8 mouse cellular contexts compared by ENCODE assay signal in the genomic region with DNA sequence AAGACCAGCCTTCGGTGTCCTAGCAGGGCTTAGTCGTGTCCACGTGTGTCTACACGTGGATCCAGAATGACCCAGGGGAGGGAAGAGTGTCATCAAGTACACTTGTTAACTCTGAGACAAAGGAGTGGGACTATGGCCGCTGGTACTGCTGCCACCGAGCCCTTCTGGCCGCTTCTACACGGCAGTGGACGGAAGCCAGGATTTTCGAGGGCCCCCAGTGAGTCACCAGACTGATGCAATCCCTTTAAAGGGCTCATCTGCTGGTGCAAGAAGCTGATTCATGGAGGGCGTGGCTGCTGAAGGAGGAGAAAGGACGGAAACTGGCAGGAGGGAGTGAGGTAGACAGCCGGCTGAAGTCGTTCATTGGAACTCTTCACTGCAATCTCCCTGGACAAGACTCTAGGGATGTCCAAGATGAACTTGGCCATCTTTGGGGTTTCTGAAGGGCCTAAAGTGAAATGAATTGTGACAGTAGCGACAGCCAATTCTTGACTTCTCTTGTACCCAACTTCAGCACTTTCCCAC. TPM values are rescaled to one million over a fixed set of nuclear protein-coding genes. Genes with fewer than 3 reads are reported as not detected.
DNase-seq lines count a peak whose midpoint lies in the region; ATAC-seq and TF ChIP-seq lines count a peak whose summit lies in the region.

No protein-coding gene starts in this region.

- no peak for TF ChIP-seq CTCF in spleen, adult 2 months (IDR thresholded peaks at IDR 0.05; ENCODE audit: extremely low read depth, insufficient read depth, insufficient read length, insufficient replicate concordance)

- peak overlapping the region; percentile 90 for H3K27ac ChIP-seq in embryonic facial prominence, embryonic 14.5 days (replicated peaks; ENCODE audit: low read depth, low read length)
- peak overlapping the region; percentile 79 for H3K27ac ChIP-seq in limb, embryonic 14.5 days (replicated peaks; ENCODE audit: low read depth, low read length)
- H3K27ac ChIP-seq in midbrain, embryonic 16.5 days (ENCODE audit: low read length): peak overlapping the region; percentile 87
- H3K27ac ChIP-seq in spleen, adult 2 months (ENCODE audit: insufficient read depth, low read length): peak overlapping the region; percentile 69

- H3K4me3 ChIP-seq in embryonic facial prominence, embryonic 14.5 days (ENCODE audit: low read depth, low read length): peak overlapping the region; percentile 94
- H3K4me3 ChIP-seq in limb, embryonic 14.5 days (replicated peaks; ENCODE audit: low read length): peak overlapping the region; percentile 95
- H3K4me3 ChIP-seq in midbrain, embryonic 16.5 days (ENCODE audit: low read depth, low read length): peak overlapping the region; percentile 91
- H3K4me3 ChIP-seq in spleen, adult 2 months (ENCODE audit: extremely low read depth, insufficient read depth, insufficient read length): peak overlapping the region; percentile 56

- peaks cover 5% of the 10 kb centered on the region; the same call in 1 of the 2 replicates for H3K36me3 ChIP-seq in embryonic facial prominence, embryonic 14.5 days (ENCODE audit: control insufficient read depth, insufficient read depth, low read length)
- H3K36me3 ChIP-seq in limb, embryonic 14.5 days (ENCODE audit: control insufficient read depth, insufficient read depth, low read length): peaks cover 4% of the 10 kb centered on the region; the same call in 1 of the 2 replicates
- 0 out of 2 replicates have a peak, but pooled peaks cover 2% of the 10 kb centered on the region for H3K36me3 ChIP-seq in midbrain, embryonic 16.5 days (ENCODE audit: control insufficient read depth, insufficient read depth, low read length)
- H3K36me3 ChIP-seq in spleen, adult 2 months (ENCODE audit: control insufficient read depth, insufficient read depth, low read length): no peaks in the 10 kb centered on the region

- H3K4me1 ChIP-seq in embryonic facial prominence, embryonic 14.5 days (ENCODE audit: control insufficient read depth, insufficient read depth, low read length): peaks cover 24% of the 10 kb centered on the region
- H3K4me1 ChIP-seq in limb, embryonic 14.5 days (ENCODE audit: control insufficient read depth, insufficient read depth, low read length): peaks cover 22% of the 10 kb centered on the region
- peaks cover 32% of the 10 kb centered on the region for H3K4me1 ChIP-seq in midbrain, embryonic 16.5 days (ENCODE audit: control insufficient read depth, insufficient read depth, low read length)
- H3K4me1 ChIP-seq in spleen, adult 2 months (ENCODE audit: control insufficient read depth, insufficient read depth, insufficient read length): peaks cover 3% of the 10 kb centered on the region; the same call in 1 of the 2 replicates

- 2% methylated on average over 15 of the region's 15 CpGs for WGBS in embryonic facial prominence, embryonic 14.5 days
- 2% methylated on average over 15 of the region's 15 CpGs for WGBS in limb, embryonic 14.5 days
- WGBS in midbrain, embryonic 16.5 days: 1% methylated on average over 15 of the region's 15 CpGs
- 2% methylated on average over 15 of the region's 15 CpGs for WGBS in spleen, adult 2 months

- no peaks in the 10 kb centered on the region for H3K27me3 ChIP-seq in embryonic facial prominence, embryonic 14.5 days (replicated peaks; ENCODE audit: control insufficient read depth, insufficient read depth, low read length)
- H3K27me3 ChIP-seq in limb, embryonic 14.5 days (ENCODE audit: control insufficient read depth, insufficient read depth, low read length): no peaks in the 10 kb centered on the region
- H3K27me3 ChIP-seq in midbrain, embryonic 16.5 days (ENCODE audit: control insufficient read depth, insufficient read depth, low read depth, low read length): no peaks in the 10 kb centered on the region
- no peaks in the 10 kb centered on the region for H3K27me3 ChIP-seq in spleen, adult 2 months (ENCODE audit: control insufficient read depth, insufficient read depth, low read length)

- peak; percentile 60 for ATAC-seq in embryonic facial prominence, embryonic 14.5 days (ENCODE audit: low read depth)
- ATAC-seq in limb, embryonic 14.5 days (ENCODE audit: low FRiP score, low read depth): peak; percentile 49
- peak; percentile 59 for ATAC-seq in midbrain, embryonic 16.5 days

- peak overlapping the region; percentile 98 for H3K4me2 ChIP-seq in embryonic facial prominence, embryonic 14.5 days (ENCODE audit: low read depth, low read length)
- H3K4me2 ChIP-seq in limb, embryonic 14.5 days (replicated peaks; ENCODE audit: low read depth, low read length, severe bottlenecking): peak overlapping the region; percentile 85
- peak overlapping the region; percentile 97 for H3K4me2 ChIP-seq in midbrain, embryonic 16.5 days (ENCODE audit: low read length)

- H3K9ac ChIP-seq in embryonic facial prominence, embryonic 14.5 days (ENCODE audit: low read depth, low read length): peak overlapping the region; percentile 58
- H3K9ac ChIP-seq in limb, embryonic 14.5 days (ENCODE audit: low read depth, low read length, severe bottlenecking): peak overlapping the region; percentile 48
- H3K9ac ChIP-seq in midbrain, embryonic 16.5 days (ENCODE audit: low read depth, low read length): peak overlapping the region; percentile 63; the same call in 1 of the 2 replicates

- no peak for TF ChIP-seq POLR2A in limb, embryonic 14.5 days (IDR thresholded peaks at IDR 0.05; ENCODE audit: borderline replicate concordance, extremely low read depth, insufficient read depth, insufficient read length)
- no peak for TF ChIP-seq POLR2A in spleen, adult 2 months (IDR thresholded peaks at IDR 0.05; ENCODE audit: low read depth, low read length)

- H3K9me3 ChIP-seq in embryonic facial prominence, embryonic 14.5 days (ENCODE audit: control insufficient read depth, low read length): no peaks in the 10 kb centered on the region
- H3K9me3 ChIP-seq in limb, embryonic 14.5 days (ENCODE audit: control insufficient read depth, low read length): no peaks in the 10 kb centered on the region
- no peaks in the 10 kb centered on the region for H3K9me3 ChIP-seq in midbrain, embryonic 16.5 days (replicated peaks; ENCODE audit: control insufficient read depth, low read length, poor library complexity, severe bottlenecking)

- peak; percentile 99 for DNase-seq in 3T3-L1 (ENCODE audit: low read depth, low spot score)
- DNase-seq in adrenal gland, postnatal 4 days (ENCODE audit: low spot score in 2 of 2): peak; percentile 71 to 83
- peak; percentile 91 for DNase-seq in embryonic facial prominence, embryonic 14.5 days (ENCODE audit: low spot score)
- DNase-seq in heart, adult 8-10 months (ENCODE audit: low spot score): peak; percentile 91
- DNase-seq in kidney, adult 9 months: peak; percentile 90
- DNase-seq in limb, embryonic 14.5 days (ENCODE audit: low spot score): peak; percentile 68
- peak in 1 of 2 experiments; percentile 52 for DNase-seq in spleen, adult 2 months (ENCODE audit: low read depth in 1 of 2, low spot score in 2 of 2)

RNA-seq across cellular contexts. Expression of a gene that starts 0.6 kb away (rescaled TPM):
- total RNA-seq in adrenal gland, postnatal 4 days (2021): 10 to 100 TPM; 25.9 to 30.5 TPM
- polyA plus RNA-seq in embryonic facial prominence, embryonic 14.5 days (2014; fragmentation: Nextera tagmentation; extraction: Ambion mirVana): 26.8 and 32.1 TPM in 2 replicates
- total RNA-seq in heart, adult 8-10 months (2022): 10 to 100 TPM; 37.8 to 61.9 (median 52.4) TPM
- polyA plus RNA-seq in limb, embryonic 14.5 days (2012; rRNA removed): 21.3 and 25.5 TPM in 2 replicates
- polyA plus RNA-seq in limb, embryonic 14.5 days (2014; fragmentation: Nextera tagmentation; extraction: Ambion mirVana): 27.9 and 29.1 TPM in 2 replicates
- 27.1 and 31.1 TPM in 2 replicates for polyA plus RNA-seq in midbrain, embryonic 16.5 days (2015; fragmentation: Nextera tagmentation; extraction: Ambion mirVana)
- 19.4 and 21.0 TPM in 2 replicates for polyA plus RNA-seq in spleen, adult 2 months (2012; rRNA removed)

RNA-seq across cellular contexts. Expression of a gene that starts 6.7 kb away (rescaled TPM):
- 10 to 100 TPM; 26.7 to 27.1 TPM for total RNA-seq in adrenal gland, postnatal 4 days (2021)
- 52.0 and 54.1 TPM in 2 replicates for polyA plus RNA-seq in embryonic facial prominence, embryonic 14.5 days (2014; fragmentation: Nextera tagmentation; extraction: Ambion mirVana)
- total RNA-seq in heart, adult 8-10 months (2022): 10 to 100 TPM; 17.3 to 19.5 (median 18.4) TPM
- polyA plus RNA-seq in limb, embryonic 14.5 days (2012; rRNA removed): 44.0 and 50.4 TPM in 2 replicates
- polyA plus RNA-seq in limb, embryonic 14.5 days (2014; fragmentation: Nextera tagmentation; extraction: Ambion mirVana): 53.7 and 54.3 TPM in 2 replicates
- polyA plus RNA-seq in midbrain, embryonic 16.5 days (2015; fragmentation: Nextera tagmentation; extraction: Ambion mirVana): 55.1 and 63.5 TPM in 2 replicates
- polyA plus RNA-seq in spleen, adult 2 months (2012; rRNA removed): 22.2 and 25.7 TPM in 2 replicates

RNA-seq across cellular contexts. Expression of a gene that starts 44.4 kb away (rescaled TPM):
- total RNA-seq in adrenal gland, postnatal 4 days (2021): 10 to 100 TPM; 67.2 to 69.6 TPM
- polyA plus RNA-seq in embryonic facial prominence, embryonic 14.5 days (2014; fragmentation: Nextera tagmentation; extraction: Ambion mirVana): 78.9 and 81.7 TPM in 2 replicates
- total RNA-seq in heart, adult 8-10 months (2022): 10 to 100 TPM in 1 of 4 experiments, 1 to 10 TPM in 3; 7.3 to 12.4 (median 9.0) TPM
- polyA plus RNA-seq in limb, embryonic 14.5 days (2012; rRNA removed): 120 and 155 TPM in 2 replicates
- polyA plus RNA-seq in limb, embryonic 14.5 days (2014; fragmentation: Nextera tagmentation; extraction: Ambion mirVana): 101 and 106 TPM in 2 replicates
- polyA plus RNA-seq in midbrain, embryonic 16.5 days (2015; fragmentation: Nextera tagmentation; extraction: Ambion mirVana): 7.9 and 10.0 TPM in 2 replicates
- polyA plus RNA-seq in spleen, adult 2 months (2012; rRNA removed): 57.5 and 89.5 TPM in 2 replicates

RNA-seq across cellular contexts. Expression of a gene that starts 44.8 kb away (rescaled TPM):
- total RNA-seq in adrenal gland, postnatal 4 days (2021): 10 to 100 TPM; 12.3 to 15.7 TPM
- 13.7 and 17.5 TPM in 2 replicates for polyA plus RNA-seq in embryonic facial prominence, embryonic 14.5 days (2014; fragmentation: Nextera tagmentation; extraction: Ambion mirVana)
- total RNA-seq in heart, adult 8-10 months (2022): 1 to 10 TPM; 1.4 to 3.0 (median 2.2) TPM
- polyA plus RNA-seq in limb, embryonic 14.5 days (2012; rRNA removed): 5.3 and 5.8 TPM in 2 replicates
- 13.2 and 13.8 TPM in 2 replicates for polyA plus RNA-seq in limb, embryonic 14.5 days (2014; fragmentation: Nextera tagmentation; extraction: Ambion mirVana)
- 40.0 and 48.5 TPM in 2 replicates for polyA plus RNA-seq in midbrain, embryonic 16.5 days (2015; fragmentation: Nextera tagmentation; extraction: Ambion mirVana)
- polyA plus RNA-seq in spleen, adult 2 months (2012; rRNA removed): 0.35 and 0.46 TPM in 2 replicates

RNA-seq across cellular contexts. Expression of a gene that starts 56.4 kb away (rescaled TPM):
- 10 to 100 TPM; 72.5 to 73.9 TPM for total RNA-seq in adrenal gland, postnatal 4 days (2021)
- 128 and 133 TPM in 2 replicates for polyA plus RNA-seq in embryonic facial prominence, embryonic 14.5 days (2014; fragmentation: Nextera tagmentation; extraction: Ambion mirVana)
- 10 to 100 TPM; 66.9 to 90.0 (median 81.3) TPM for total RNA-seq in heart, adult 8-10 months (2022)
- 78.0 and 83.5 TPM in 2 replicates for polyA plus RNA-seq in limb, embryonic 14.5 days (2012; rRNA removed)
- 139 and 140 TPM in 2 replicates for polyA plus RNA-seq in limb, embryonic 14.5 days (2014; fragmentation: Nextera tagmentation; extraction: Ambion mirVana)
- polyA plus RNA-seq in midbrain, embryonic 16.5 days (2015; fragmentation: Nextera tagmentation; extraction: Ambion mirVana): 128 and 131 TPM in 2 replicates
- 33.6 and 66.2 TPM in 2 replicates for polyA plus RNA-seq in spleen, adult 2 months (2012; rRNA removed)
